Mouse (Mus musculus): ENCODE results near the gene Col10a1. TPM values are rescaled to one million over a fixed set of nuclear protein-coding genes. Genes with fewer than 3 reads are reported as not detected.
A peak's percentile ranks its signal among the peaks of the same experiment; 100 is the strongest.
"Not testable (repeated sequence)": the region's sequence is repeated elsewhere in the genome, so short reads cannot be mapped to it uniquely, and the experiment has no call there.

Gene Col10a1
- 0.25 and 0.26 TPM in 2 replicates for polyA plus RNA-seq (2012; rRNA removed)

DNA sequence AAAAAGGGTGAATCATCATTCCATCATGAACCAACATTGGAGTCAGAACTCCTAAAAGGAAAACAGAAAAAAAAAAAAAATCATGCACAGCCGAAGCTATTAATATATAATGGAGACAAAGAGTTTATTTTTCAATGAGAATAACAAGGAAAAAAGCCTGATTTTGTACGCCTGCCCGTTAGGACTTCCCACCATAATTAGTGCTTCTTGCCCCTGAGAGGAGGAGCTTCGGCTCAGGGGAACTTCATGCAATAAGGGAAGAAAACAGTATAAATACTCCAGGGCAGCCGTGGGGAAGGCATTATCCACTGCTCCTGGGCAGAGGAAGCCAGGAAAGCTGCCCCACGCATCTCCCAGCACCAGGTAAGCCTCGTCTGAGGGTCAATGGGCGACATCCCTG lies at the start of gene Col10a1:
Gene Col10a1 (plus strand): TSS at position 301 of the 400 bp plus-strand sequence.
- no peak for DNase-seq (ENCODE audit: extremely low spot score in 1 of 2, low spot score in 1 of 2)

DNA sequence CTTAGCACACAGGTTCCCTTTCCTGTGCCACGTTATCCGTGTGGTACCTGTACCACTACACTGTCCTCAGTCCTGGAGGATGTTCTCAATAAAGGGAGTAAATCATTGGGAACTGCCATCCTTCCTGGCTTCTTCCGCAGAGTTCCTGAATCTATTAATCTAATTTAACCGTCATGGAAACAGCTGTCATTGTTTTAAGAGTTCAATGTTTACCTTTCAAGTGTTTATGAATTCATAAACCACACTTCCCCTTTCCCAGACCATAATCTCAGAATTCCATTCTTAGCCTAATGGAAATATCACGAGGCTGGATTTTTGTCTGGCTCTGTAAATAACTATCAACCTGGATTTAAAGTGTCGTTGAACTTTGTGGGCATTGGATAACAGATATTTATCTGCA lies 48.8 kb upstream of the Col10a1 start:
- DNase-seq (ENCODE audit: extremely low spot score in 1 of 2, low spot score in 1 of 2), result no peak

DNA sequence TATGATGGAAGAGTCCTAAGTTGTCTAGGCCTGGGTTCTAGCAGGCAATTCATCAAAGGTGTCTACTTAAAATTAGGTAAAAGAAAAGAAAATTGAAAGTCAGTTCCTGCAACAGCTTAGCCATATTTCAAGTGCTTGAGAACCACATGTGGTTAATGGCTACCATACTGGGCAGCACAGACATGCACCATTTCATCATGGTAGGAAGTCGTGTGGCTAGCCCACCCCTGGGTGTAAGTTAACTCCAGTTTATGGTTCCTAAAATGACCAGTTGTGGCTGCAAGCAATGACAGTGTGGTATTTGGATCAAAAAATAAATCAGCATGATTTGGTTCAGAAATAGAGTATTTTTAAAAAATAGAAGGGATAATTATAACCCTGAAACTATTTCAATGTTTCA lies 47.9 kb upstream of the Col10a1 start:
- DNase-seq (ENCODE audit: extremely low spot score in 1 of 2, low spot score in 1 of 2), result no peak

DNA sequence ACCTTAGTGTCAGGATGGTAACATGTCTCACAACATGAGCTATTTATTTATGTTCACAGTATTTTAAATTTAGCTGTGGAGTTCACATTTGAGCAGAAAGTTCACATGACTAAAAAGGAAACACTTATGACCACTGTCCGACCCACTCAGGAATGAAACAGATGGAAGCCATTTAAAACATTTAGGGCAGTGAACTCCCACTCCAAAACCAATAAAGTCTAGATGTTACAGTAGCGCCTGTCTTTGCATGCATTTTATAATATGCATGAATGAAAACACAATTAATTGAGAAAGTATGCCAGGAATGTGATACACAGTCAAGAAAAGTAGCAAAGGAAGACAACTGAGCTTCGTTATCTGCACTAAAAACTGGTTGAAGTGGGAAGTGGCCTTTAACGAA lies 37.6 kb upstream of the Col10a1 start:
- DNase-seq (ENCODE audit: extremely low spot score in 1 of 2, low spot score in 1 of 2), result no peak

DNA sequence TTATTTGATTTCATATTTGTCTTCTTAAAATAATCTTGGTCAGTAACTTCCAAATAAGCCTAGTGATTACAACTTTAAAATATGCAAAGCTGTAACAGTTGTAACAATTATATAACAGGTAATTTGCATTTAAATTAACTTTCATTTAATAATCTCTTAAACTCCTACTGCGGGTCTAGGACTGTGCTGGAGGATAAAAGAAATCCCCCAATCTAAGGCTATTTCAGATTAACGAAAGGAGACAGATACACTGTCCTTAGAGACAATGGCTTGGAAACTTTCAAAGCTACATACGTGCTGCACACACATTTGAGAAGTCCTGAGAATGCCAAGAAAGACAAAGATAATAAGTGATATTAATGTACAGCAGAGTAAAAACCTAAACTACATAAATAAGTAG lies 31.5 kb upstream of the Col10a1 start:
- no peak for DNase-seq (ENCODE audit: extremely low spot score in 1 of 2, low spot score in 1 of 2)

DNA sequence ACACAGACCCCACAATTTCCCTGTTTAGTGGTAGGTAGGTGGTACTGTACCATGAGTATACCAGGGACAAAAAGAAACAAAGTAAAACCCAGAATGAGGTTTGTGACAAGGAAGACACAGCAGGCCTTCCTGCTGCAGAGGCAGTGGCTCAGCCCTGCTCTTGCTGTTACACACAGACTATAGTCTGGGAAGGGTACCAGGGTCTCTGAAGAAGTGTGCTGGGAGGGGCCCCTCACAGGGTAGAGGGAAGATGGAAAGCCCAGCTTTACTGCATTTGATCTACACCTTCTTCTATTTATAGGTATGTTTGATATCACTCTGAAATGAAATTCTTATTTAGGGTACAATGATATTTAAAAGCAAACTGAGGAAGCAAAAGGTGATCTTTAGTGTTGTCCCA lies 26.0 kb upstream of the Col10a1 start:
- DNase-seq (ENCODE audit: extremely low spot score in 1 of 2, low spot score in 1 of 2), result peak in 1 of 2 experiments; percentile 12

DNA sequence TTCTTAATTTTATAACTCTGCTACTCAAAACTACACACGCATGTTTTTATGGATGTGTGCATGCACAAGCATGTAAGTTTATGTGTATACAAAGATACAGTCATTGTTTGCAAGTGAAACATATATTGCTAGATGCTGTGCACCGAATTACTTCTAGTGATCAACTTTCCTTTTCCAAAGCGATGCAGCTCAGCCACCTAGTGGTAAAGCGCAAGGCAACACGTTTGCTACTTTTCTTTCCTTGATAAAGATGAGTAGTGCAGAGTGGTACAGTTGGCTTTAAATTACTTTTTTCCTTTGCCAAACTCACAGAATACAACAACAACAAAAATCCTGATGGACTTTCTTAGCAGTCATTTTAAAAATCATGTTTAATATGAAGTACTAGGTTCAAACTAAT lies 21.6 kb upstream of the Col10a1 start:
- DNase-seq (ENCODE audit: extremely low spot score in 1 of 2, low spot score in 1 of 2), result peak in 1 of 2 experiments; percentile 49

DNA sequence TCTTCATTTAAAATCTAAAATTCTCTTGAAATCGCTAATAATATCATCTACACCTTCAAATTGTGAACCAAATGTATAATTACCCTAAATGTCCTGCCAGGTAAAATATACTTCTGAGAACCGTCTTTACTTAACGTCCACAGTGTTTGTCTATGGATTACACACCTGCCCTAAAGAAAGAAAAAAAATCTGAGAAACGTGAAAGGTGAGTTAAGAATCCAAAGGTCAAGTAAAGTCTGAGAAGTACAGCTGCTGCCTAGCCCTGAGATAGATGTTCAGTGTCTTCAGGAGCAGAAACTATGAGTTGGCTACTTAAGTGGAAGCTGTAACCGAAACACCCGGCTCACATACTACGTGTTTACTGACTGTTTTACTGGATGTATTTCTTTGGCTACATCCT lies 16.4 kb upstream of the Col10a1 start:
- DNase-seq (ENCODE audit: extremely low spot score in 1 of 2, low spot score in 1 of 2), result no peak

DNA sequence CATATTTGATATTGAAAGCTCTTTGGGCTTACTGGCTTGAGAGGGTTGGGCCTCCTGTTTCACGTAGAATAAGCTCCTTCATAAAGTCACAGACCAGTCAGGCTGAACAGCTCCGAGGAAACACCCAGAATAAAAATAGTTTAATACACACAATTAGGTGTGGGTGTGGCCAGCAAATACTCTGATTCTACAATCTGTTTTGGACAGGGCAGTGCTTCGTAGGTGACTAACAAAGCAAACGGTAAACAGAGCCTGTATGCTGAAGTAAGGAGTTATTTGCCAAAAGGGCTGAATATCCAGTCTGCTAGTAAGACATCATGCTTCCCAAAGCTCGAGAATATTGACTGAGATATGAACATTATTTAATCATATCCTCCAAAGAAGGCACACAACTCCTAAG lies 4.1 kb upstream of the Col10a1 start:
- DNase-seq (ENCODE audit: extremely low spot score in 1 of 2, low spot score in 1 of 2), result no peak

DNA sequence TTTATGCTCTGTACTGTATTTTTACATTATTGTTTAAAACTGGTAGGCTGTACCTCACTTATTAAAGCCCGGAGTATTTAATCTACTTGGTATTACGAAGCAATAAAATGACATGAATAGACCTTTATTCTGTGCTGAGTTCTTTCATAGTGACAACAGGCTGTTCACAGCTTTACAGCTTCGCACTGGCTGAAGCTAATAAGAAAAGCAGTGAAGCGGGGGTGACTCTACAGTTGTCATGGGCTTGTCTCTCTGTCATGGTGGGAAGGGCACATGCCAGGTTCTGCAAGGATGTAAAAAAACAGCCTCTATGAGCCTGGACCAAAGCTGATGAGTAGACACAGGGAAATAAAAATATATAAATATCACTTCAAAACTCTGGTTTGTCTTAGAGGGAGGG lies 7.2 kb downstream of the Col10a1 start:
- no peak for DNase-seq (ENCODE audit: extremely low spot score in 1 of 2, low spot score in 1 of 2)

DNA sequence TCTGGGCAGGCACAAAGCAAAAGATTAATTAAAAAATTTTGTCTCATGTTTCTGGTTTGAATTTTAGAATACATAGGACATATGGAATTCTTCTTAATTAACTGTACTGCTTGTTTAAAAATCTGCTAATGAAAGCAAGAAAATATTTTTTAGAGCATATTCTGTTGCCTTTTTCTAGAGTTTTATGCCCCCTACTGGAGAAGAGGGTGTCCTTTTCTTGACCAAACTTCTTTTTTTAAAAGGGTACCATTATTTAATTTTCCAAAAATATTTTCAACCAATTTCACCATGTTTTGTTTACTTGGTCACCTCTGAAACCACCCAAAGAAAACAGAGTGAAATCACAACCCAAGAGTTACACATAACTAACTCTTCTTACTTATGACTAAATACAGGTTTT lies 9.5 kb downstream of the Col10a1 start:
- DNase-seq (ENCODE audit: extremely low spot score in 1 of 2, low spot score in 1 of 2), result no peak

DNA sequence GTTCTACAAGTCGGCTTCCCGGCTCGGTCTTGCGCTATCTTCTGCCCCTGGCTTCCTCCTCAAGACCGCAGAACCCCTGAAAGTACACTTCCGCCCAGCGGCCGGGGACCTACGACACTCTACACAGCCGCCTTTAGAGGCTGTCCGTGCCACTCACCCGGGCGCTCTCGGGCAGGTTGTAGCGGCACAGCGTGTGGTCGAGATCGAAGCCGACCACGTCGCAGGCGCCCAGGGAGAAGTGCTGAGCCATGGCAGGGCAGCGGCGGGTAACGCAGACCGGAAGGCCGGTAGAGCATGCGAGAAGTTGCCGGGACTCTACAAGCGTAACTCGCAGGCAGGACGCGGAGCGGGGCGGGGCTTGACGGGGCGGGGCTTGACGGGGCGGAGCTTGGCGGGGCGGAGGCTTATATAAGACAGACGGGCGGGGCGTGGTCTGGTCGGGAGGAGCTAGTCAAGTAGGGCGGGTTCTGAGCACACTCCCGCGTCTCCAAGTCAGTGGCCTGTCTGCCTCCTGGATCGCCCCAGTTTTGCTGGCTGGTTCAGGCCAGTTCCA lies 28.5 kb downstream of the Col10a1 start, which contains the start of gene Nt5dc1:
Gene Nt5dc1 (minus strand): TSS at position 349 of the 553 bp plus-strand sequence.
- peak; percentile 74 to 94 for DNase-seq (ENCODE audit: extremely low spot score in 1 of 2, low spot score in 1 of 2)

DNA sequence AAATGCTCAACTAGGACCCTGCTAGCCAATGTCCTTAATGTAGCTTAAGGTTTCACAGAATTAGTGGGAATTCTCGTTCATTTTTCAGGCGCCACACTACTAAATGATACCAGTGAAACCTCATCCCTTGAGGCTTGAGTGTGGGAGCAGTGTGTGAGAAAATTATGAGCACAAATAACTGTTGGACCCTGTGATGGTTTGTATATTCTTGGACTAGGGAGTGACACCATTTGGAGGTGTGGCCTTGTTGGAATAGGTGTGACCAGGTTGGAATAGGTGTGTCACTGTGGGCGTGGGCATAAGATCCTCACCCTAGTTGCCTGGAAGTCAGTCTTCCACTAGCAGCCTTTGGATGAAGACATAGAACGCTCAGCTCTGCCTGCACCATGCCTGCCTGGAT lies 29.0 kb downstream of the Col10a1 start:
- DNase-seq (ENCODE audit: extremely low spot score in 1 of 2, low spot score in 1 of 2), result not testable (repeated sequence)

DNA sequence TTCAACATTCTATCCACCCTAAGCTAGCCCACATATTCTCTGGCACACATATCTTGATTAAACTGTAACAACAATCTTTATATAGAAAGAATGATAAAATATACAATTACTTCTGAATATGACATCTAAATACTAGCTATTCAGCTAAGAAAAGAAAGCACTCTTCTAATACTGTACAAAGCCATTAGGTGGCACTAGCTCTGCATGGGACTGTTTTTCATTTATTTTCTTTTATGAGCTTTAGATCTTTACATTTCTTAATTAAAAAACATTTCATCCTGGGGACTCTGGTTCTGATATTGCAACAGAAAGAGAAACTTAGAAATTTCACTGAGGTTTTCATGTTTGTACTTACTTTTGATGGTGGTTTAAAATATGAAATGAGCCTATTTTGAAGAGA lies 42.0 kb downstream of the Col10a1 start:
- peak in 1 of 2 experiments; percentile 60 for DNase-seq (ENCODE audit: extremely low spot score in 1 of 2, low spot score in 1 of 2)

DNA sequence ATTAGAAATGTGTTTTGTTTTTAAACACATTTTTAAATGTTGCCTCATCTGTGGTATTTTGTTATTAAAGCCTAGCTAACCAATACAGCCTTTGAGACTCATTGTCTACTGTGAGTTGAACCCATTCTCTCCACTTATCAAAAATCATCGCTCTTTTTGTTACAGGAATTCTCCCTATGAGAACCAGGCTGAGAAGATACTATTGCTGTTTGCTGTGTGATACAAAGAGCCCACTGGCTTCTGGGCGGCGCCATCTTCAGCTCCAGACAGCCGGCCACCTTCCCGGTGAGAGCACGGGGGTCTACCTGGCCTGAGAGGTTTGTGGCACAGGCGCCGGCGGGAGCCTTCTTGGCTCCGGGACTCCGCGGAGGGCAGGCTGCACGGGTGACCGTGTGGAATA lies 44.4 kb downstream of the Col10a1 start:
- not testable (repeated sequence) for DNase-seq (ENCODE audit: extremely low spot score in 1 of 2, low spot score in 1 of 2)

Other genes with a start within 250 kb of the Col10a1 start
- gene Dse, start 182.3 kb upstream of the Col10a1 start, polyA plus RNA-seq (2012; rRNA removed), result 3.6 and 3.8 TPM in 2 replicates
- 103 and 105 TPM in 2 replicates for gene Tspyl1, start 107.8 kb upstream of the Col10a1 start, polyA plus RNA-seq (2012; rRNA removed)
- 289 and 295 TPM in 2 replicates for gene Tspyl4, start 92.5 kb upstream of the Col10a1 start, polyA plus RNA-seq (2012; rRNA removed)
- 1.6 and 2.4 TPM in 2 replicates for gene Nt5dc1, start 28.6 kb downstream of the Col10a1 start, polyA plus RNA-seq (2012; rRNA removed)
- 0.32 and 0.50 TPM in 2 replicates for gene Frk, start 93.4 kb downstream of the Col10a1 start, polyA plus RNA-seq (2012; rRNA removed)

All from frontal cortex, adult 2 months (tissue).